In genomic region chr16:57563453-57563852, GRCm38 (mm10) we compare ENCODE assay signal across 17 mouse cellular contexts. TPM values are rescaled to one million over a fixed set of nuclear protein-coding genes. Genes with fewer than 3 reads are reported as not detected.
DNase-seq lines count a peak whose midpoint lies in the region; ATAC-seq and TF ChIP-seq lines count a peak whose summit lies in the region.
"Had no signal": no experiment of that assay in that cellular context is flagged by ENCODE, and none has a peak within 500 bp of the region (broad histone marks: within the 10 kb centered on the region; RNA-seq: fewer than 3 reads in every experiment).

No protein-coding gene starts in this region.

- no peaks in the 10 kb centered on the region; the same call in 1 of the 2 replicates for H3K4me1 ChIP-seq in lung, postnatal 0 days (ENCODE audit: insufficient read depth, low read depth, low read length)
- H3K4me1 ChIP-seq in stomach, postnatal 0 days (replicated peaks; ENCODE audit: control insufficient read depth, insufficient read depth): peaks cover 8% of the 10 kb centered on the region; the same call in 1 of the 2 replicates
- H3K4me1 ChIP-seq in midbrain, embryonic 10.5 days: no peaks in the 10 kb centered on the region
- H3K4me1 ChIP-seq: embryonic facial prominence, embryonic 13.5 days; forebrain, embryonic 12.5 days; liver, embryonic 15.5 days; neural tube, embryonic 15.5 days had no signal

- TF ChIP-seq CTCF in gastrocnemius, adult 2 months (IDR thresholded peaks at IDR 0.05): no peak
- TF ChIP-seq CTCF in lung, postnatal 0 days (IDR thresholded peaks at IDR 0.05): no peak
- TF ChIP-seq CTCF in stomach, postnatal 0 days (IDR thresholded peaks at IDR 0.05; ENCODE audit: low read depth): no peak

- no peaks in the 10 kb centered on the region for H3K27me3 ChIP-seq in lung, postnatal 0 days (replicated peaks; ENCODE audit: insufficient read depth, low read length)
- H3K27me3 ChIP-seq in stomach, postnatal 0 days (ENCODE audit: control insufficient read depth, insufficient read depth, low read length): no peaks in the 10 kb centered on the region
- H3K27me3 ChIP-seq in midbrain, embryonic 10.5 days (ENCODE audit: low read depth, poor library complexity, severe bottlenecking): no peaks in the 10 kb centered on the region
- H3K27me3 ChIP-seq: embryonic facial prominence, embryonic 13.5 days; forebrain, embryonic 12.5 days; liver, embryonic 15.5 days; megakaryocyte, embryonic 14.5 days; neural tube, embryonic 15.5 days had no signal

- DNase-seq in gastrocnemius, adult 2 months: no peak
- DNase-seq in gastrocnemius, postnatal 14 days: no peak
- peak; percentile 26 for DNase-seq in kidney, adult 9 months
- DNase-seq in kidney, postnatal 10 days: no peak
- peak; percentile 83 for DNase-seq in lung, postnatal 0 days (ENCODE audit: low spot score)
- no peak for DNase-seq in lung, postnatal 25 days (ENCODE audit: low spot score)
- DNase-seq in stomach, postnatal 0 days (ENCODE audit: low spot score): no peak
- no peak for DNase-seq in midbrain, embryonic 10.5 days (ENCODE audit: low spot score)
- DNase-seq: cerebellum, postnatal 36 days; heart, postnatal 10 days; layer of hippocampus, adult 9-11 months; spleen, adult 18-20 months had no signal

- ATAC-seq in lung, postnatal 0 days: peak; percentile 80
- ATAC-seq in stomach, postnatal 0 days (ENCODE audit: low FRiP score, low TSS enrichment): peak; percentile 66; the same call in 1 of the 2 replicates

- WGBS in lung, postnatal 0 days: 17% methylated on average over 3 of the region's 3 CpGs
- WGBS in stomach, postnatal 0 days: 26% methylated on average over 3 of the region's 3 CpGs
- 90% methylated on average over 3 of the region's 3 CpGs for WGBS in midbrain, embryonic 10.5 days

- intact Hi-C loops in gastrocnemius, adult 2 months (cut with DNase I): no loop called here
- intact Hi-C loops in gastrocnemius, postnatal 14 days (cut with DNase I; ENCODE audit: low total_unique reads): no loop called here

- no peak overlapping the region for H3K4me2 ChIP-seq in lung, postnatal 0 days (replicated peaks; ENCODE audit: low read depth, low read length)
- no peak overlapping the region for H3K4me2 ChIP-seq in stomach, postnatal 0 days (replicated peaks; ENCODE audit: low read depth)
- H3K4me2 ChIP-seq: embryonic facial prominence, embryonic 13.5 days; forebrain, embryonic 12.5 days; liver, embryonic 15.5 days; neural tube, embryonic 15.5 days had no signal

- peak overlapping the region; percentile 48; the same call in 1 of the 2 replicates for H3K27ac ChIP-seq in gastrocnemius, adult 2 months
- no peak overlapping the region for H3K27ac ChIP-seq in lung, postnatal 0 days (ENCODE audit: low read length)
- H3K27ac ChIP-seq in stomach, postnatal 0 days (replicated peaks): no peak overlapping the region; the same call in 1 of the 2 replicates
- no peak overlapping the region for H3K27ac ChIP-seq in midbrain, embryonic 10.5 days (replicated peaks)
- H3K27ac ChIP-seq: embryonic facial prominence, embryonic 13.5 days; forebrain, embryonic 12.5 days; liver, embryonic 15.5 days; neural tube, embryonic 15.5 days had no signal

- no peak overlapping the region for H3K9ac ChIP-seq in lung, postnatal 0 days (replicated peaks; ENCODE audit: low read depth)
- no peak overlapping the region for H3K9ac ChIP-seq in stomach, postnatal 0 days (ENCODE audit: low read length)
- H3K9ac ChIP-seq: embryonic facial prominence, embryonic 13.5 days; forebrain, embryonic 12.5 days; liver, embryonic 15.5 days; neural tube, embryonic 15.5 days had no signal

- H3K4me3 ChIP-seq in gastrocnemius, adult 2 months: no peak overlapping the region
- H3K4me3 ChIP-seq in lung, postnatal 0 days (ENCODE audit: low read depth, low read length): no peak overlapping the region
- H3K4me3 ChIP-seq in stomach, postnatal 0 days (ENCODE audit: low read depth, low read length): no peak overlapping the region
- H3K4me3 ChIP-seq in midbrain, embryonic 10.5 days: no peak overlapping the region
- H3K4me3 ChIP-seq: embryonic facial prominence, embryonic 13.5 days; forebrain, embryonic 12.5 days; liver, embryonic 15.5 days; megakaryocyte, embryonic 14.5 days; neural tube, embryonic 15.5 days had no signal

- H3K36me3 ChIP-seq in lung, postnatal 0 days (ENCODE audit: insufficient read depth, low read length): no peaks in the 10 kb centered on the region
- no peaks in the 10 kb centered on the region for H3K36me3 ChIP-seq in stomach, postnatal 0 days (ENCODE audit: control insufficient read depth, insufficient read depth, low read length)
- no peaks in the 10 kb centered on the region for H3K36me3 ChIP-seq in midbrain, embryonic 10.5 days
- H3K36me3 ChIP-seq: forebrain, embryonic 12.5 days; liver, embryonic 15.5 days; neural tube, embryonic 15.5 days had no signal

- no peak; the same call in 1 of the 2 replicates for TF ChIP-seq EP300 in lung, postnatal 0 days (IDR thresholded peaks at IDR 0.05)
- no peak for TF ChIP-seq EP300 in stomach, postnatal 0 days (optimal IDR thresholded peaks at IDR 0.05)

- H3K9me3 ChIP-seq in lung, postnatal 0 days (ENCODE audit: low read length): no peaks in the 10 kb centered on the region
- no peaks in the 10 kb centered on the region for H3K9me3 ChIP-seq in stomach, postnatal 0 days (ENCODE audit: control insufficient read depth, low read length)
- H3K9me3 ChIP-seq in midbrain, embryonic 10.5 days (replicated peaks): no peaks in the 10 kb centered on the region
- H3K9me3 ChIP-seq: embryonic facial prominence, embryonic 13.5 days; forebrain, embryonic 12.5 days; liver, embryonic 15.5 days; megakaryocyte, embryonic 14.5 days; neural tube, embryonic 15.5 days had no signal

RNA-seq across cellular contexts. Expression of gene Cmss1, which starts 43.2 kb away (rescaled TPM):
- 10 to 100 TPM; 33.0 to 44.0 TPM for total RNA-seq in gastrocnemius, adult 2 months (2021)
- 10 to 100 TPM; 19.3 to 21.9 TPM for total RNA-seq in gastrocnemius, postnatal 14 days (2021)
- 23.1 and 27.3 TPM in 2 replicates for polyA plus RNA-seq in lung, postnatal 0 days (2015; fragmentation: Nextera tagmentation; extraction: Ambion mirVana)
- polyA plus RNA-seq in stomach, postnatal 0 days (2015; fragmentation: Nextera tagmentation; extraction: Ambion mirVana): 24.5 and 26.5 TPM in 2 replicates
- polyA plus RNA-seq in midbrain, embryonic 10.5 days (2016; fragmentation: Nextera tagmentation; extraction: Ambion mirVana): 56.3 and 67.3 TPM in 2 replicates

Comparison
In these comparisons a context has a peak if more than half of its experiments do, and no peak if none do; other contexts are left out.
1. DNase-seq: peak in kidney, adult 9 months (single experiment) and lung, postnatal 0 days (single experiment); none in gastrocnemius, adult 2 months (single experiment), gastrocnemius, postnatal 14 days (single experiment), kidney, postnatal 10 days (single experiment), lung, postnatal 25 days (single experiment), stomach, postnatal 0 days (single experiment) and midbrain, embryonic 10.5 days (single experiment).